Mouse (Mus musculus): Measurements from ENCODE around the gene Thegl. TPM values are rescaled to one million over a fixed set of nuclear protein-coding genes. Genes with fewer than 3 reads are reported as not detected.

Thegl gene
- polyA plus RNA-seq (2012; ENCODE audit: low replicate concordance), result 0.08 and 0.28 TPM in 2 replicates

GRCm38 (mm10) chr5:77015544-77016482 lies at the start of gene Thegl:
TSS of gene Thegl (plus strand) at chr5:77016023.

GRCm38 (mm10) chr5:76974554-76975285 lies 41.1 kb upstream of the Thegl start, which contains the start of gene Srp72:
TSS of gene Srp72 (plus strand) at chr5:76974683.

GRCm38 (mm10) chr5:77004051-77004821 lies 11.6 kb upstream of the Thegl start, which contains the start of gene Arl9:
TSS of gene Arl9 (plus strand) at chr5:77004055.

Other genes starting within 250 kb of the Thegl start
- 2.7 and 4.0 TPM in 2 replicates for gene Aasdh, start 110.5 kb upstream of the Thegl start, polyA plus RNA-seq (2012; ENCODE audit: low replicate concordance)
- 8.4 and 12.2 TPM in 2 replicates for gene Paics, start 64.7 kb upstream of the Thegl start, polyA plus RNA-seq (2012; ENCODE audit: low replicate concordance)
- gene Ppat, start 64.4 kb upstream of the Thegl start, polyA plus RNA-seq (2012; ENCODE audit: low replicate concordance), result 4.8 and 6.5 TPM in 2 replicates
- 27.4 and 54.1 TPM in 2 replicates for gene Srp72, start 41.3 kb upstream of the Thegl start, polyA plus RNA-seq (2012; ENCODE audit: low replicate concordance)
- gene Arl9, start 12.0 kb upstream of the Thegl start, polyA plus RNA-seq (2012; ENCODE audit: low replicate concordance), result not detected in 2 replicates
- gene Hopx, start 99.1 kb downstream of the Thegl start, polyA plus RNA-seq (2012; ENCODE audit: low replicate concordance), result 12.5 and 26.2 TPM in 2 replicates
- gene Spink2, start 195.4 kb downstream of the Thegl start, polyA plus RNA-seq (2012; ENCODE audit: low replicate concordance), result 0.36 TPM in 1 of 2 replicates, not detected in the other
- 14.3 and 16.5 TPM in 2 replicates for gene Rest, start 249.5 kb downstream of the Thegl start, polyA plus RNA-seq (2012; ENCODE audit: low replicate concordance)